Mouse (Mus musculus): ENCODE data around the gene Wfdc15a.
A peak's percentile ranks its signal among the peaks of the same experiment; 100 is the strongest.

The Wfdc15a gene

DNA sequence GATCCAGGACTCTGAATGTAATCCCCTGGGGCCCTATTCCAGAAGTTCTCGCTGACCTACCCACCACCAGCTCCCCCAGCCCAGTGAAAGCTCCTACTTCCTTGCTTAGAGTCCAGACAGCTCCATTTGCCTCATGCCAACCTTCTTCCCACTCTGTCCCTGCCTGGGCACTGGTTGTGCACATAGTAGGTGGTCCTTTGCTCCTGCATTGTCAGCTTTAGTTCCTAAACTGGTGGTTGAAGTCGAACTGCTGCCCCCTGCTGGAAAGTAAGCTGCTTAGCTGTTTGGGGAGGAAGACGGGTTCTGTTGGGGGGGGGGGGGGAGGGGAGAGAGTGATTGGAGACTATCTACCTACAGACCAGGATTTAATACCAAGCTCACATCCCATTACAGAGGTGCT is 19.8 kb downstream of the Wfdc15a start:
- no peak for ATAC-seq (ENCODE audit: insufficient number of reproducible peaks, low FRiP score, low TSS enrichment)

DNA sequence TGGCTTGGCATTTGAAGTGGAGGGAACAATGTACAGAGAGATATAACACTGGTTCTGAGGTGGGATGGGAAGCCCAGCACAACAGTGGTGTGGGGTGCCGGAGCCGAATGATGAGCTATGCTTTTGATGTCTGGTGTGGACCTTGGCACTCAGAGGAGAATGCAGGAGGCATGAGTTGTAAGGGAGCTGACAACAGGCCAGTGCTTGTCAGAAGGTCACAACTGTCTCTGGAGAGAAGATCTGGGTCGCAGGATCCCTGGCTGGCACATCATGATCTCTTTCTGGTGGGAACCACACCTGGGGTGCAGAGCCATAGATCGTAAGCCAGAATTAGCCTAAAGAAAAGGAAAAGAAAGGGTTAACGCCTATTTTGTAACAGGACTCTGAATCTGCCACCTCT is 22.1 kb downstream of the Wfdc15a start:
- no peak for ATAC-seq (ENCODE audit: insufficient number of reproducible peaks, low FRiP score, low TSS enrichment)

DNA sequence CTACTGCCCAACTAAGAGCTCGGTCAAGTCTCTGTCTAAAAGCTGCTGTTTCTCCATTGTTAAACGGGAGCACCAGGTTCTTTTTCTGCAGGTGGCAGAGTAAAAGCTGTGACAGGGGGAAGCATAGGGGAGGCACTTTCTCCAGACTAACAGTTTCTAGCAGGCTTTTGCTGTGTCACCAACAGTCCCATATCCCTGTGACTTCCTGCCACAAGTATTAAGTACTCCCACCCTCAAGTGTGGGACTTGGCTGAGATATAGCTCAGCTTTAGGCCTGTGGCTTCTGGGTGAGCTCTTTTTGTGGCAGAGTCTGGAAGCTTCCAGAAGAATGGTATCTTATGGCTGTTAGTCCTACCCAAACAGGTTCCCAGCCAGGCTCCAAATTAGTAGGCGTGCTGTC is 24.1 kb downstream of the Wfdc15a start:
- ATAC-seq (ENCODE audit: insufficient number of reproducible peaks, low FRiP score, low TSS enrichment): no peak

DNA sequence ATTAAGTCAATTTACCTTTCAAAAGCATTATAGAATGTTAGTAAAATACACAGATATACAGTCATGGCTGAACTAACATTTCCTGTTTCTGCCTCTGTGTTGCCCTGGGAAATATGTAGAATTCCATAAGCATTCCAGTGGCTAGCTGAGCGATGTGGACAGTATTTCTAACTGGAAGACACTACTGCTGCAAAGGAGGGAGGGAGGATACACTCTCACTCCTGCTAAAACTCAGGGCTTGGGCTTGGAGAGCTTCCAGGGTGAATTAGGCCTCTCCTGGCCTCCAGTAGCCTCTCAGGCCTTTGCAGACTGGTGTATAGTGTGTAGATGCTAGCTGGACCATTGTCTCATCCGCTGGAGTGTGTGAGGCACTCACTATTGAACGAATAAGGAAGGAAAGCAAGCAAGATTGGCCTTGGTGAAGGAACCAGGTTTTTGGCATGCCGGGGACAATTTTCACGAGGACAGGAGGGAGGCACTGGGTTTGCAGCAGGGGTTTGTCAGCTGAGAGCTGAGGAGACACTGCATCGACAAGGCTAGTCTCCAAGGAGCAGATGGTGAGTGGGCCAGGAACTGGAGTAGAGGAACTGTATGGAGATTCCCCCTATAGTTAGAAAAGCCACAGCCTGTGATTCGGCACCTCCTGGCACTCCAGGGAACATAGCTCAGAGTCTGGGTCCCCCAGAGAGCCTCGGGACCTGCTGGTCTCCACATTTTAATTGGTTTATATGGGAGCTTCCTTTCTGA is 25.1 kb downstream of the Wfdc15a start:
- peak; percentile 62; the same call in 1 of the 2 replicates for ATAC-seq (ENCODE audit: insufficient number of reproducible peaks, low FRiP score, low TSS enrichment)

DNA sequence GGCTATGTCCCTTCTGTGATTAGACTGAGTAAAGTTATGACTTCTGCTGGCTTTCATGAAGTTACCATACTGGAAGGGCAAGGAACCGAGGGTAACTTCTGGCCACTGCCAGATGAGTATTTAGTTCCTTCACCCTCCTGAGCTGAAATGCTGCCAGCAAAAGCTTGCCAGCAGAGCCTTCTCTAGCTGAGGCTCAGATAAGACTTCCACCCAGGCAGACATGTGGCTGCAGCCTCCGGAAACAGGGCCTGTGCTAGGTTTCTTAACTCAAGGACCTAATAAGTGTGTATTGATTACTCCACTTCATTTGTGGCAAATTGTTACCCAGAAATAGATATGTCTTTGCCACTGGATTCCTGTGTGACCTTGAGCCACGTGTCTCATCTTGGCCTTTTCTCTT is 26.5 kb downstream of the Wfdc15a start:
- ATAC-seq (ENCODE audit: insufficient number of reproducible peaks, low FRiP score, low TSS enrichment): no peak

DNA sequence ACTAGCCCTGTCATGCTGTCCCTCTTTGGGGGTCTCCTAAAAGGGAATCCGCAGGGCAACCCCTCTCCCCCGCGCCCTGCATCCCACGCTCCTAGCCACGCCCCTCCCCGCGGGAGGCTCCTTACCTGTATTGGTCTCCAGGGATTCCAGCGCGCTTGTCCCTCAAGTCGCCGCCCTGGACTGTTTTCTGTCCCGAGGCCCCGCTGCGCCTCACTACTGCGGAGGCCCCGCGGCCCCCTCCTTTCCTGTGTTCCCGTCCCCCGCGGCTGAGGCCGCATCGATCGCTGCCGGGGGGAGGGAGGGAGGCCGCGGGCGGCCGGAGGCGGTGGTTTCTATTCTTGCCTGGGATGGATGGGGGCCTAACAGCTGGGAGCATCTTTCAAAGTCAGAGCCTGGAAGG is 29.0 kb downstream of the Wfdc15a start, which contains the start of gene Kcns1:
Gene Kcns1, minus strand, starts transcription at position 212 of the 400 bp plus-strand sequence.
- no peak for ATAC-seq (ENCODE audit: insufficient number of reproducible peaks, low FRiP score, low TSS enrichment)

DNA sequence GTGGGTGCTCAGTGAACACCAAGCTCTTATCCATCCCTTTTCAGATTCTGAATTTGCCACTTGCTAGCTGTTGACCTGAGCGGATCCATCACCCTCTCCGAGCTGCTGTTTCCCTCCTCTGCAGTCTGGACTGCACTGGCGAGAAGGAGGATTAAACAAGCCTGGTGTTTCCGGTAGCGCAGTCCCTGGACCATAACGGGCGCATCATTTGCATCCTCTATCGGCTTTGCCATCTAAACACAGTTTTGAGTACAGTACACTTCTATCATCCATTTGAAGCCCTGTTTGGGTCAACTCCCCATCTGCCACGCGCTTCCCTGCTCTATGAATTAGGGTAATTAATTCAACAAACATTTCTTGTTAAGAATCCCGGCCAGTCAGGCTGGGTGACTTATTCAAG is 29.6 kb downstream of the Wfdc15a start:
- ATAC-seq (ENCODE audit: insufficient number of reproducible peaks, low FRiP score, low TSS enrichment): no peak

DNA sequence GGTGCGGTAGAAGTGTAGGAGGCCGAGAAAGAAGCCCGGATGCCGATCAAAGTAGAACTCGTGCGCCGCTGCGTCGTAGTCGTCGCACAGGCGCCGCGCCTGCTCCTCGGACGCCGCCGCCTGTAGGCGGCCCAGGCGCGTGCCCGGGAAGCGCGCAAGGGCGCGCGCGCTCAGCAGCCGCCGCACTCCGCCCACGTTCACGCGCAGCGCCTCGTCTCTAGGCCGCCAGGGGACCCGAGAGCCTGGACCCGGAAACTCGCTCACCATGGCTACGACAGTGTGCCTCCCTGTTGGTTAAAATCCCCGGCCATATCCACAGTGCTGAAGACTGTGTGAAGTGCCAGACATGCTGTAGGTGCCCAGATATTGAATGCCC is 31.4 kb downstream of the Wfdc15a start:
- ATAC-seq (ENCODE audit: insufficient number of reproducible peaks, low FRiP score, low TSS enrichment): no peak

DNA sequence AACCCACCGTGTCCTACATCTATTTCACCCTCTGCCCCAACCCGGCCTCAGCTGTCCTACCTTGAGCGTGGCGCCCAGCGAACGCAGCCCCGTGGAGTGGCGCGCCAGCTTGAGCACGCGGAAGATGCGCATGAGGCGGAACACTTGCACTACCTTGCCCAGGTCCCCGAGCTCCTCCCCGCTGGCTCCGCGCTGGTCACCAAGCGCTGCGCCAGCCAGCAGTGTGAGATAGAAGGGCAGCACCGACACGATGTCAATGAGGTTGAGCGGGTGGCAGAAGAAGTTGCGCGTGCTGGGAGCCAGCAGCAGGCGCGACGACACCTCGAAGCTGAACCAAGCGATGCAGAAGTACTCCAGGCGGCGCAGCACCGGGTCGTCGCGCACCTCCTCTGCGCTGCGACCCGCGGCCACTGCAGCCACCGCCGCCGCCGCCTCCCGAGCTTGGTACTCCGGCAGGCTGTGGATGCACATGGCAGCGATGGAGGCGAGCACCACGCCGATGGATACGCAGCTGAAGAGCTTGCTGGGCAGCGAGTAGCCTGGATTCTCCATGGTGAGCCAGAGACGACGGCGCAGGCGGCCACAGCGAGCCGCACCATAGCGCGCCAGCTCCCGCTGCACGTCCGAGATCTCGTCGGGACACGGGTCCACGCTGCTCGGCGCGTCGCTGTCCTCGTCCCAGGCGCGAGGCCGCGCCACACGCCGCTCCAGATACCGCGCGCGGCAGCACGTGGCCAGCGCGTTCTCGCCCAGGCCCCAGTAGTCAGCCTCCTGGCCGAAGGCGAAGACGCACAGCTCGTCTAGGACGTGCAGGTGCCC is 32.0 kb downstream of the Wfdc15a start:
- no peak for ATAC-seq (ENCODE audit: insufficient number of reproducible peaks, low FRiP score, low TSS enrichment)

DNA sequence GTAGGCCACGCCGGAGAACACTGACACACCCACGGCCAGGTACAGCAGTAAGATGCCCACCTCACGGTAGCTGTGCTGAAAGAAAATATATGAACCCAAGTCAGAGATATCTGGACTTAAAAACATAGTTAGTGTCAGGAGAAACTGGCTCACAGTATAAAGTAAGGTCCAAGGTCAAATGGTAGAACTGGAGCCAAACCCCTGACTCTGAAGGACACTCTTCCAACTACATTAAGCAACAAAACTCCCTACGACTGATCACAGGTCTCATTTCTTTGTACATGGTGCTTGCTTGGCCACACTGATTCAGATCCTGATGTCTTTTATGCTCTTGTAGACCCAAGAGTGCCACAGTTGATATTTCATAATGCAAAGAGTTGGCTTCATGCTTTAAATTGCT is 35.0 kb downstream of the Wfdc15a start:
- no peak for ATAC-seq (ENCODE audit: insufficient number of reproducible peaks, low FRiP score, low TSS enrichment)

DNA sequence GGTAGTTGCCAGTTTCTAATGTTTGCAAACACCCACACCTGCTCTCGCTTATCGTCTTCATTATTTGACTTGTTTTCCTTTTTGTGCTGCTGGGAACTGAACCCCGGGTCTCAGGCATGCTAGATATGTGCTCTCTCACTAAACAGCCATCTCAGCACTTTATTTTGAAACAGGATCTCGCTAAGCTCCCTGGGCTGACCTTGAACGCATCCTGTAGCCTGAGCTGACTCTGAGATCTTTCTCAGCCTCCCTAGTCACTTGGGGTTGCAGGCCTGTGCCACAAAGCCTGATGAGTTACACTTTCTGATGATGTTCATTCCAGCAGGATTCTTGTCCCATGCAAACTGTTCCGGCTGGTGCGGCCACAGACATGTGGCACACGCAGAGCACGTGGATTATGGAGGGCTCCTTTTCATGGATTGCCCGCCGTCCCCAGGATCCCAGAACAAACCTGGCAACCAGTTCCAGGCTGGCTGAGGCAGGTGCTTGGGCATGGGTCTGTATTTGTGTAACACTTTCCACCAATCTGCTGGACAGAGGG is 38.3 kb downstream of the Wfdc15a start:
- ATAC-seq (ENCODE audit: insufficient number of reproducible peaks, low FRiP score, low TSS enrichment): no peak

DNA sequence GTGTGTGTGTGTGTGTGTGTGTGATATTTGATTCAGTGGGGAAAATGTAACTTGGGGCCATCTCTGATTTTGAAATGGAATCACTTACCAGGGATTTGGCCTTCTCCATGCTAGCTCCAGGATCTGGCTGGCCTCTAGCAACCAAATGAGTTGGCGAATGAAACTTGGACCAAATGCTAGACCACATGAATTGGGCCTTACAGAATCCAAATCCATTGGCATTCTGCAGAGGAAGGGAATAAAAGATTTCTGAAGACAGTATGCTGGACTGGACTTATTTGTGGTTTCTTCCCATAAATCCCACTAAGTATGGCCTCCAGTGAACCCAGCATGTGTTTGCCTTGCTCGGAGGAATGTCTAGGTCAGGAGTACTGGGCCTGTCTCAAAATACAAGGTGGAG is 41.1 kb downstream of the Wfdc15a start:
- no peak for ATAC-seq (ENCODE audit: insufficient number of reproducible peaks, low FRiP score, low TSS enrichment)

DNA sequence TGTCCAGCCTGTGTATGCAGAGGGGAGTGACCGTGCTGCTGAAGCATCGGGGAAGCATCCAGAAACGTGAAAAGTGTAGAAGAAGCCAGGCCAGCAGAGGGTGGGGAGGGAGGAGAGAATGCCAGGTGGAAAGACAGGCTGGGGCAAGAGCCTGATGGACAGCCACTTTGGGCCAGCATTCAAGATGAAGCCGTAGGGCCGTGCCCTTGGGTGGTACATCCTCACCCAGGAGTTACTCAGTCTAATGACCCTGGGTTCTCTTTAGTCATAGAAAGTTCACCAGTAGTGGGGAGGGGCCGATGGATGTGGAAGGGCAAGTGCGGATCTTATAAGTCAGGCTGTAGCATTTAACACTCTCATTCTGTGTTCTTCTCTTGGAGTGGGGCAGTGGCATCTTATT is 43.8 kb downstream of the Wfdc15a start:
- no peak for ATAC-seq (ENCODE audit: insufficient number of reproducible peaks, low FRiP score, low TSS enrichment)

DNA sequence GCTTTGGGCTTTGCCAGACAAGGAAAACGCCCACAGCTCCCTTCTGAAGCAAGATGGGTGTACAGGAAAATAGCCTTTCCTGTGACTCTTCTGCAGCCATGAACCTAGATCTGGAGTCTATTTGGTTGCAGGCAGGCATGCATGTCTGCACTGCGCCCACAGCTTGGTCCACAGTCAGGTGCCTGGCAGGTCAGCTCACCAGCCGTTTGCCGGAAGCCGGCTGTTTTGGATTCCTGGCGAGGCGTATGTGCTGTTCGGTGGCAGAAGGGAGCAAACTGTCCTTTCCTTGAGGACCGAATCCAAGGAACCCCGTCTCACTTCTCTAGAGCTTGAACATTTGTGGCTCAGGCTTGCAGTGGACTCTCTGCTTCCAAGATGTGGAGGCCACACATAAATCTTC is 45.9 kb downstream of the Wfdc15a start:
- ATAC-seq (ENCODE audit: insufficient number of reproducible peaks, low FRiP score, low TSS enrichment): peak; percentile 72

DNA sequence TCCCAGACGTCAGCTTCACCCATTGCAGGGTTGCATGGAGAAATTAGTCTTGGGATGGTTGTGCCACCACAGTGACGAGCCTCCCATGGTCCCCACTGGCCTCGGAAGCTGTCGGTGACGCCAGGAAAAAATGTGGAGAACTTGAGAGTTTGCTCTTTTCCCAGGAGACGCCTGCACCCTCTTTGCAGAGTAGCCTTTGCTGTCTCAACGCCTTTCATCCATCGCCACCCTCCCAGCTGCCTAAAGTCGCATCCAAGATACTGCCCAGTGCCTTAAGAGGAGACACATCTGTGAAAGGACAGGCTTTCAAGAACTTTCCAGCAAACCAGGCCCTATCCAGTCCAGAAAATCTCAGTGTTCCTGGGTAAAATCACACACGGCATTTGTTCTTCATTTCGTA is 47.6 kb downstream of the Wfdc15a start:
- no peak for ATAC-seq (ENCODE audit: insufficient number of reproducible peaks, low FRiP score, low TSS enrichment)

DNA sequence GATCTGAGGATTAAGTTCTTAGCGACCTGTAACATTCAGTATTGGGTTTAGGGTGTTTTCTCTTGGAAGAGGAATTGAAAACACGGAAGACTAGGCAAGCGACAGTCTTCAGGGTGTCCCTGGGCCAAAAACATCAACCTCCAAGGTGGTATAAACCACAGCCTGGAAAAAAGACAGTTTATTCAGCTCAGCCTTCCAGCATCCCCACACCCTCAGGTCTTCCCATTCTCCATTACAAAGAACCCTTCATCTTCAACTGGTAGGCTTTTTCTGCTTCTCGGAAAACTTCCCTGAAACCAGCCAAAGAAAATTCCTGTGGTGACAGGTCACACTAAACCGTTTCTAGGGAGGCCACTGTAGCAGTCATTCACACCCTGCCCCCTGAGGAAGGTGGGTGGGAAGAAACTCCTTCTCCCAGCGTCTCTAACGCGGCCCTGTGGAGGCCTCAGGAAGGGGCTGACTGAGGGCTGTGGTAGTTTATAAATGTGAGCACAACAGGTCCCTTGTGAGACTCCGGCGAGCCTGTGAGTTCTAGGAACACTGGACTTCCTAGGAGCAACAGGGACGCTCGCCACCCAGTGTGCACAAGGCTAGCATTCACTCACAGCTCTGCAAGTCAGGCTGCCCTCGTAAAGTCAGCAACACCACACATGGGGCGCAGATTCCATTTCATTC is 49.7 kb downstream of the Wfdc15a start:
- ATAC-seq (ENCODE audit: insufficient number of reproducible peaks, low FRiP score, low TSS enrichment): no peak
